Mouse (Mus musculus) cerebellum, adult 2 months (tissue): ENCODE measurements around the gene Tmem59. TPM values are rescaled to one million over a fixed set of nuclear protein-coding genes. Genes with fewer than 3 reads are reported as not detected.

Experiments
- DNase-seq, 2 experiments: peaks; one replicate each; pipeline ENCODE4 v3.0.0; 2021
- H3K27ac ChIP-seq: fragments of 200-500 bp; 2 replicates; pipeline ENCODE4 v1.5.1; 2012; ENCODE audit warnings: low read length, control low read depth, inconsistent platforms; ENCODE audit not compliant: insufficient read depth
- H3K27me3 ChIP-seq: fragments of 200-500 bp; 2 replicates; pipeline ENCODE4 v1.6.1; 2012; ENCODE audit warnings: inconsistent platforms, mild to moderate bottlenecking, low read length, moderate library complexity; ENCODE audit not compliant: control insufficient read depth, insufficient read depth
- H3K4me1 ChIP-seq: fragments of 200-500 bp; 2 replicates; pipeline ENCODE4 v1.6.1; 2011; ENCODE audit warnings: low read length; ENCODE audit not compliant: control insufficient read depth, insufficient read depth
- H3K4me3 ChIP-seq: fragments of 200-500 bp; replicated peaks from 2 replicates; pipeline ENCODE3; 2011; ENCODE audit warnings: mild to moderate bottlenecking, low read depth, low read length, control low read depth; ENCODE audit not compliant: insufficient read depth
- CTCF ChIP-seq: fragments of 200-500 bp; IDR thresholded peaks from 2 replicates; pipeline ENCODE4 v1.5.1; 2011; ENCODE audit warnings: low read depth, mild to moderate bottlenecking, control low read depth, low read length, moderate library complexity, borderline replicate concordance; ENCODE audit not compliant: insufficient read depth
- POLR2A ChIP-seq: fragments of 200-500 bp; IDR thresholded peaks from 2 replicates; pipeline ENCODE4 v1.6.1; 2011; ENCODE audit warnings: low read length, control low read depth, borderline replicate concordance; ENCODE audit not compliant: insufficient read depth
- WGBS: fragments of 180-500 bp; shearing (Covaris S2); methylation state at CpG from one replicate; pipeline ENCODE4 v1.1.7; 2018; 5-methylcytosine and 5-hydroxymethylcytosine counted together
- polyA plus RNA-seq: library from polyadenylated mRNA; depleted of rRNA; stranded (reverse); fragments of >200 nt; gene quantifications from 2 replicates; pipeline ENCODE4 v1.2.3, GENCODE M21; 2012

Tmem59 gene
- polyA plus RNA-seq, 1 experiment: 258 TPM

GRCm38 (mm10) chr4:107203001-107203400 lies 24.8 kb downstream of the Tmem59 start:
- H3K4me1 ChIP-seq: no peaks in the 10 kb centered on the region
- no peak overlapping the region for H3K27ac ChIP-seq
- no peaks in the 10 kb centered on the region for H3K27me3 ChIP-seq
- DNase-seq: no peak
- H3K4me3 ChIP-seq: no peak overlapping the region
- no peak for TF ChIP-seq POLR2A
- TF ChIP-seq CTCF: no peak
- 92% methylated on average over 7 of the region's 7 CpGs for WGBS

GRCm38 (mm10) chr4:107207016-107207415 lies 28.8 kb downstream of the Tmem59 start:
- Histone ChIP-seq H3K27me3 (no peaks in the 10 kb centered on the region), H3K27ac (no peak overlapping the region), H3K4me3 (no peak overlapping the region), H3K4me1 (no peaks in the 10 kb centered on the region)
- 98% methylated on average over 2 of the region's 2 CpGs for WGBS
- TF ChIP-seq POLR2A: no peak
- no peak for TF ChIP-seq CTCF
- DNase-seq: no peak

- Histone ChIP-seq H3K4me3 (no peak within 1 kb of the TSS), H3K27ac (no peak within 1 kb of the TSS), H3K27me3 (no peaks in the 10 kb centered on the region), H3K4me1 (no peaks in the 10 kb centered on the region)
- DNase-seq: no peak
- WGBS: 82% methylated on average over 3 of the region's 3 CpGs
- TF ChIP-seq POLR2A (no peak), CTCF (no peak)
Measured at GRCm38 (mm10) chr4:107208880-107209279, 30.7 kb downstream of the Tmem59 start, which contains the start of gene Ldlrad1. TSS of gene Ldlrad1 (plus strand) at chr4:107209180.

- Histone ChIP-seq H3K4me3 (no peak overlapping the region), H3K4me1 (no peaks in the 10 kb centered on the region), H3K27ac (no peak overlapping the region), H3K27me3 (no peaks in the 10 kb centered on the region)
- DNase-seq: no peak
- TF ChIP-seq CTCF (no peak), POLR2A (no peak)
- 82% methylated on average over 5 of the region's 5 CpGs for WGBS
Measured at GRCm38 (mm10) chr4:107210483-107211097, 32.4 kb downstream of the Tmem59 start.

- no peaks in the 10 kb centered on the region for H3K27me3 ChIP-seq
- no peaks in the 10 kb centered on the region for H3K4me1 ChIP-seq
- no peak for TF ChIP-seq POLR2A
- TF ChIP-seq CTCF: no peak
- DNase-seq: no peak
- 57% methylated on average over 4 of the region's 4 CpGs for WGBS
- no peak overlapping the region for H3K27ac ChIP-seq
- H3K4me3 ChIP-seq: no peak overlapping the region
Measured at GRCm38 (mm10) chr4:107211465-107211864, 33.3 kb downstream of the Tmem59 start.

GRCm38 (mm10) chr4:107211936-107212335 lies 33.7 kb downstream of the Tmem59 start:
- 79% methylated on average over 5 of the region's 5 CpGs for WGBS
- Histone ChIP-seq H3K27me3 (no peaks in the 10 kb centered on the region), H3K27ac (no peak overlapping the region), H3K4me3 (no peak overlapping the region), H3K4me1 (no peaks in the 10 kb centered on the region)
- TF ChIP-seq CTCF (no peak), POLR2A (no peak)
- DNase-seq: no peak

- WGBS: 68% methylated on average over 12 of the region's 12 CpGs
- no peak overlapping the region for H3K27ac ChIP-seq
- no peak for TF ChIP-seq CTCF
- TF ChIP-seq POLR2A: no peak
- no peaks in the 10 kb centered on the region for H3K27me3 ChIP-seq
- no peak for DNase-seq
- no peak overlapping the region for H3K4me3 ChIP-seq
- no peaks in the 10 kb centered on the region for H3K4me1 ChIP-seq
Measured at GRCm38 (mm10) chr4:107213279-107214011, 35.2 kb downstream of the Tmem59 start.

GRCm38 (mm10) chr4:107217574-107217973 lies 39.4 kb downstream of the Tmem59 start:
- DNase-seq: no peak
- Histone ChIP-seq H3K4me1 (peaks cover 5% of the 10 kb centered on the region; the same call in 1 of the 2 replicates), H3K4me3 (no peak overlapping the region), H3K27me3 (no peaks in the 10 kb centered on the region), H3K27ac (no peak overlapping the region)
- TF ChIP-seq CTCF (no peak), POLR2A (no peak)
- 74% methylated on average over 9 of the region's 9 CpGs for WGBS
